Mouse (Mus musculus): ENCODE data around the gene 1700001J03Rik.
"Not testable (repeated sequence)": the region's sequence is repeated elsewhere in the genome, so short reads cannot be mapped to it uniquely, and the experiment has no call there.

1700001J03Rik gene

DNA sequence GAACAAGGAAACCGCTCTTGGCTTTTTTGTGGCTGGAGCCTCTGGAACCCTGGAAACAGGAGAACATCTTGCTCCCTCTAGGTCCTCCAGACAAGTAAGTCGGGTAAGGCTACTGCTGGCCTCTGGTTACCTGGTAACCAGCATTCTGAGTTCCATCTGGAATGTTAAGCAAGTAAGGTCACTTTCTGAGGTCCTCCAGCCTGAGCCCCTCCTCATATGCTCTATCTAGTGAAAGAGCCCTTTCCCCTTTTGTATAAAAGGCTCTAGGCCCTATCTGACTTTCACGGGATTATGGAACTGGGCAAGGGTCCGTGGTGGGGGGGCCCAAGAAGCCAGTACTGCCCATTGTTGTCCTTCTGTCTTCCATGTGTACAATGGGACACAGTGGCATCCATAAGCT lies at the start of gene 1700001J03Rik:
Gene 1700001J03Rik (minus strand): TSS at position 101 of the 400 bp plus-strand sequence.
- DNase-seq (ENCODE audit: low spot score in 2 of 2), result not testable (repeated sequence)

DNA sequence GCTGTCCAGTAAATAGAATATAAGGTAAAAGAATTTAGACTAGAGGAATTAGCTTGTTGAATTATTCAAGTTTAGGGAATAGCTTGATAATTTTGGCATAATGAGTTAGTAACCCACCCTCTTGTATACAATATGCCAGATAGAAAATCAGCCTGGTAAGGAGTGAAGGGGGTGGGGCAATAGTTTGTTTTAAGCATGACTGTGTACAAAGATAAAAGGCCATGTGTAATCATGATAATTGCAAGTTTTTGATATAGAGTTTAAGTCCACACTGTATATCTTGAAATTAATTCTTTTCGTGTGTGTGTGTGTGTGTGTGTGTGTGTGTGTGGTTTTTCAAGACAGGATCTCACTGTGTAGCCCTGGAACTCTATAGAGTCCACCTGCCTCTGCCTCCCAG lies 49.2 kb upstream of the 1700001J03Rik start:
- no peak for DNase-seq (ENCODE audit: low spot score in 2 of 2)

DNA sequence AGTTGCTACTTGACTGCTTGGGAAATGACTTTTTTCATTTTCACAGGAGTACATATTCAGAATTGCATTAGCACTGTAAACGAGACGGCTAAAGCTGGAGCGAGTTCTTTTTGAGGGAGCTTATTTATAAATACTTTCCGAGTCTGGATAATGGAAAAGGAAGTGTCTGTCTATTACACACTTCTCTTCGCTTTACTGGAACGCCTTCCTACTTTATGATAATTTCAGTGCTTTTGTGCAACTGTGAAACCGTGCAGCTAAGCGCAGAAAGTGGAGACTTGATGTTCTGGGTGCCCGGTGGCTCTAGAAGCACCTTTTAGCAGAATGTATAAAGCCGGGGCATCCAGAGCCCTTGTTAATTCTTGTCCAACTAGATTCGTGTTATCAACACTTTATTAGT lies 47.7 kb upstream of the 1700001J03Rik start:
- no peak for DNase-seq (ENCODE audit: low spot score in 2 of 2)

- DNase-seq (ENCODE audit: low spot score in 2 of 2), result no peak
These were observed 47.1 kb upstream of the 1700001J03Rik start for GRCm38 (mm10) chr5:146232056-146232675.

DNA sequence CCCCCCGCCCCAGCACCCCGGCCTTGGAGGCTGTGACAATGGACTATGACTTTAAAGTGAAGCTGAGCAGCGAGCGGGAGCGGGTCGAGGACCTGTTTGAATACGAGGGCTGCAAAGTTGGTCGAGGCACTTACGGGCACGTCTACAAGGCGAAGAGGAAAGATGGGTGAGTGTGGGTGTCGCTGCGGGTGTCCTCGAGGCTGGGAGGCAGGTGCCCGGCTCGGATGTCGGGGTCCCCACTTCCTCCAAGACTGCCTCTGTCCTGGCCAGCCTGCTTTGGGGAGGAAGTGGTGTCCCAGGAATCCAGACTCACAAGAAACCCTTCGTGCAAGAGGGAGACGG lies 46.5 kb upstream of the 1700001J03Rik start:
- peak in 1 of 2 experiments; percentile 26 for DNase-seq (ENCODE audit: low spot score in 2 of 2)

DNA sequence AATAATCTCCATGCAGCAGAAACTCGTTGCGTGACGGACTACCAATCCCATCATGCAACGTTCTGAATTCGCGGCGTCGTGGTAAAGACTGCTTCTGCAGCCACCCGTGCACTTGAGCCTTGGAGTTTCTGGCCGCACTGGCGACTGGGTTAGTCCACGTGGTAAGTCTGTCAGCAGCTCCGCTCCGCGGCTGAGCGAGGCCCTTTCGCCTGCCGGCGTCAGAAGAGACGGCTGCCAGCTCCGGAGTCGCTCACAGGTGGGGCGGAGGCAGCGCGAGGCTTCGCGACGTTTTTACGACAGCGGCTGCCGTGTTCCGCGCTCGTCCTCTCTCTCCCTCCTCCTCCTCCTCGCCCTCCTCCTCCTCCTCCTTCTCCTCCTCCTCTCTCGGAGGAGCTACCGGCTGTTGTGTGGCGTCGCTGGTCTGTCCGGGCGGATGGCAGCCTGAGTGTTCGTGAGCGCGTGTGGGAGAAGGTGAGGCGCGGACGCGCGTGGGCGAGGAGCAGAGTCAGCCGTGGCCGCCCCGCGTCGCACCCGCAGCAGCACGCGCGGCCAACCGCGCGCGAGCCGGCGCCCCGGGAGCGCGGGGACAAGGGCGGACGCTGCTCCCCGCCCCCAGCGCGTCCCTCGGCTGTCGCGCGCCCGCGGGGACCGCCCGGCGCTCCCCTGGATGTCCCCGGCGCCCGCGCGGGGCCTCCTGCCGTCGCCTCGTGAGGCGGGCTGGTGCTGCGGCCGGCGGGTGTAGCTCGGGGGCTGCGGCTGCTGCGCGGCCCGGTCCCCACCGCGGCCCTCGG lies 46.0 kb upstream of the 1700001J03Rik start, which contains the start of gene Cdk8:
Gene Cdk8 (plus strand): TSS at position 367 of the 791 bp plus-strand sequence.
- peak; percentile 76 to 84 for DNase-seq (ENCODE audit: low spot score in 2 of 2)

- DNase-seq (ENCODE audit: low spot score in 2 of 2), result no peak
These were observed 45.0 kb upstream of the 1700001J03Rik start for GRCm38 (mm10) chr5:146229869-146230650.

- no peak for DNase-seq (ENCODE audit: low spot score in 2 of 2)
These were observed 42.4 kb upstream of the 1700001J03Rik start for GRCm38 (mm10) chr5:146227496-146227895.

- no peak for DNase-seq (ENCODE audit: low spot score in 2 of 2)
These were observed 38.7 kb upstream of the 1700001J03Rik start for GRCm38 (mm10) chr5:146223786-146224185.

GRCm38 (mm10) chr5:146221722-146222121 lies 36.6 kb upstream of the 1700001J03Rik start:
- DNase-seq (ENCODE audit: low spot score in 2 of 2), result no peak

GRCm38 (mm10) chr5:146220879-146221714 lies 36.0 kb upstream of the 1700001J03Rik start, which contains the start of gene Rnf6:
Gene Rnf6, minus strand, starts transcription at chr5:146221555.
- peak; percentile 93 to 94 for DNase-seq (ENCODE audit: low spot score in 2 of 2)

DNA sequence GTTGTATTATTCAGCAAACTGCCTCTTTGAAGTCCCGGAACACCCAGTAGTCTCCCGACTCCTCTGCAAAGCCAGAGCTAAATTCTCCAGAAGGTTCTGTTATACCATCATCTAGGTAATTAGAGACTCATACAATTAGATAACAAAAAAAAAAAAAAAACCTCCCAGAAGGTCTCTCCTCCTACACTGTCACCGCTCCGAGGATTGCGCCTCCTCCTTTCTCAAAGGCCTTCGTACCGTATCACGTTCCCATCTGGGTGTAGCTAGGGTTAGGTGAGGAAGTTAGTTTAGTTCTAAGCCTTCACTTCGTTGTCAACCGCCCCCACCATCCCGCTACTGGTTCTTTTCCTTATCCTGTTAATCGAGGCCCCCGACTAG lies 35.4 kb upstream of the 1700001J03Rik start:
- no peak for DNase-seq (ENCODE audit: low spot score in 2 of 2)

GRCm38 (mm10) chr5:146205537-146205936 lies 20.4 kb upstream of the 1700001J03Rik start:
- DNase-seq (ENCODE audit: low spot score in 2 of 2), result no peak

DNA sequence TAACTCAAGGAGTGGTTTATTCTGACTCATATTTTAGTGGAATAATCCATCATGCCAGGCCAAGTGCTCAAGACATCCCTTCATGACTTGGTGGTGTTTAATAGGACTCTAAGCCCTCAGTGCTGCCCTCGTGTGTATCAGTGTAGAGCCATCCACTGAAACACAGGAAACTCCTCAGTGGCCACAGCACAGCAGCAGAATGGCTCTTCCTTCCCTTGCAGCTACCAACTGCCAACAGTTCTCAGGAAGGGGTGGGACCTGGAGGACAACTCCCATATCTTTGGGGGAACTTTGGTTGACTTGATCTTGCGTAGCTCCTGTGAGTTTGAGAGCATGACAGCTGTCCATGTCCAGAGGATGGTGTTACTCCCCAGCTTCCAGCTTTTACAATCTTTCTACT lies 18.8 kb upstream of the 1700001J03Rik start:
- no peak for DNase-seq (ENCODE audit: low spot score in 2 of 2)

DNA sequence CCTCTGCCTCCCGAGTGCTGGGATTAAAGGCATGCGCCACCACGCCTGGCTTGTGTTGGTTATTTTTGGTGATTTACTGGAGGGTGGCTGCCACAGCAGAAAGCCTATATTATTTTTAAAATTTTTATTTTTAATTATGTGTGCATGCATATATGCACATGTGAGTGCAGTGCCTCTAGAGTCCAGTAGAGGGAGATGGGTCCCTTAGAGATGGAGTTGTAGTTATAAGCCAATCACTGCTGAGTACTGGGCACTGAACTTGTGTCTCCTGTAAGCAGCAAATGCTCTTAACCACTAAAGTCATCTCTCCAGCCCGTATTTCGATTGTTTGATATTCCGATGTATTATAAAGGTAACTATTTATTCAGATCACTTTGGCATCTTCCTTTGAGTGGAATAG lies 15.5 kb upstream of the 1700001J03Rik start:
- no peak for DNase-seq (ENCODE audit: low spot score in 2 of 2)

GRCm38 (mm10) chr5:146199540-146199939 lies 14.4 kb upstream of the 1700001J03Rik start:
- DNase-seq (ENCODE audit: low spot score in 2 of 2), result no peak

DNA sequence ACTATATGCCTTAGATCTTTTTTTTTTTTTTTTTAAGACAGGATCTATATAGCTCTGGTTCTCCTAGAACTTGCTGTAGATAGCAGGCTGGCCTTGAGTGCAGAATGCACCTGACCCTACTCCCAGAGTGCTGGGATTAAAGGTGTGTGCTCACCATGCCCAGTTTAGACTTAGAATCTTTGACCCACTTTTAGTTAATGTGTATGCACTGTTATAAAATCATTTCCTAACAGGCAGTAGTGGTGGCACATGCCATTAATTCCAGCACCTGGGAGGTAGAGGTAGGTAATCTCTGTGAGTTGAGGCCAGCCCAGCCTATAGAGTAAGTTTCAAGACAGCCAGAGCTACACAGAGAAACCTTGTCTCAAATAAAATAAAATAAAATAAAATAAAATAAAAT lies 14.0 kb upstream of the 1700001J03Rik start:
- no peak for DNase-seq (ENCODE audit: low spot score in 2 of 2)

DNA sequence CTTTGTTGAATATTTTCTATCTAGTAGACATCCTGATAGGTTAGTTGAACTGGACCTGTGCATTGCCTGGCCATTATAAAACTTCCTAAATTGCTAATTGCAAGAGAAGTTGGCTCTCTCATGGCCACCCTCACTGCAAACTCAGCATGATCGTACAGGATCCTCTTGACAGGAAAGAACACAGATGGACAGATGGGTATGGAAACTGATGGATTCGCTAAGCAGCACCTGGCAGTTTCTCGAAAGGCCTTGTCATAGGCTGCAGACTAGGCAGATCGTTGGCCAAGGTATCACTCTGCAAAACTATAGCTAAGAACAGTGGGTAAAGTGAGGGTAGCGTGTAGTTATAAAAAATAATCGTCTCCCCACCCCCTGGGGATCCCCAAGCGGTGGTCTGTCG lies 8.3 kb upstream of the 1700001J03Rik start:
- no peak for DNase-seq (ENCODE audit: low spot score in 2 of 2)

DNA sequence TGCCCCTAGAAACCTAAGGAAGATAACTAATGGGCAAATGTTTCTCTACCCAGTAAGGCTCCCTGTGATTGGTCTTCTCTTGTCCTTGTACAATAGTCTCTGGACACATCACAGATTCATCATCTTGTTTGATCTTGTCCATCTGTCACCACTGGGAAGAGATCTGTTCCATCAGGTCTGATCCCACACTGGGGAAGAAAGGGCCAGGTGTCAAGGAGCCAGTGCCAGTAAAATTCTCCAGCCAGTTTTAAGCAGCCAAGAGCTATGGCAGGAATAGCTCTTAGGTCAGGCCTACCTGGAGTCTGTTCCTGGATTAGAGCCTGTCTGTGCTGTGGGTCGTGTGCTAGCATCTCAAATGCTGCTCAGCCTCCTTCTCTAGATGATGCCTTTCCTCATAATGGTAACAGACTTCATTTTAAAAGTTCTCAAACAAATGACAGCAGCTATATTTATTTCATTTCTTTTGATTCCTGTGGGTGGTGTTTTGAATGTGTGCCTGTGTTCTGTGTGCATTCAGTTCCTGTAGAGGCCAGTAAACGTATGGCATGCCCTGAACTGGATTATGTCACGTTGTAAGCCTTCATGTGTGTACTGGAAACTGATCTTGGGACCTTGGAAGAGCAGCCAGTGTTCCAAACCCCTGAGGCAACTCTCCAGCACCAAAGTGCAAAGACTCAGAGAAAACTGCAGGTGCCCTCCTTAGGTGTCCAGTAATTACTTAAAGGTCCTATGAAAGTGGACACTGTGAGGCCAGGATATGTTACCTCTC lies 5.6 kb upstream of the 1700001J03Rik start:
- no peak for DNase-seq (ENCODE audit: low spot score in 2 of 2)

- no peak for DNase-seq (ENCODE audit: low spot score in 2 of 2)
These were observed 5.0 kb upstream of the 1700001J03Rik start for GRCm38 (mm10) chr5:146190093-146190492.

- DNase-seq (ENCODE audit: low spot score in 2 of 2), result no peak
These were observed 3.6 kb upstream of the 1700001J03Rik start for GRCm38 (mm10) chr5:146188712-146189111.
